Mouse (Mus musculus) midbrain, postnatal 0 days (tissue): ENCODE results near the gene Olfr521. TPM values are rescaled to one million over a fixed set of nuclear protein-coding genes. Genes with fewer than 3 reads are reported as not detected.

Experiments
- ATAC-seq: fragments of 200-750 bp; cut with Nextera tagmentation; 2 replicates; pipeline ENCODE4 v1.8.0; 2017; ENCODE audit warnings: moderate number of reproducible peaks, mild to moderate bottlenecking, moderate TSS enrichment, moderate library complexity; ENCODE audit not compliant: low FRiP score
- DNase-seq: peaks from one replicate; pipeline ENCODE4 v3.0.0-alpha.2; 2015; ENCODE audit warnings: low spot score
- H3K27ac ChIP-seq: fragments of 300-500 bp; sonication (generic); 2 replicates; pipeline ENCODE4 v1.5.1; 2014; ENCODE audit warnings: low read depth, mild to moderate bottlenecking, low read length, mixed read lengths
- H3K27me3 ChIP-seq: fragments of 300-500 bp; sonication (generic); 2 replicates; pipeline ENCODE4 v1.6.1; 2014; ENCODE audit warnings: low read length, control low read depth, mixed read lengths; ENCODE audit not compliant: insufficient read depth
- H3K36me3 ChIP-seq: fragments of 300-500 bp; sonication (generic); 2 replicates; pipeline ENCODE4 v1.6.1; 2014; ENCODE audit warnings: low read length, control low read depth, mixed read lengths; ENCODE audit not compliant: insufficient read depth
- H3K4me1 ChIP-seq: fragments of 300-500 bp; sonication (generic); 2 replicates; pipeline ENCODE4 v1.6.1; 2014; ENCODE audit warnings: mild to moderate bottlenecking, control low read depth, antibody characterized with exemption, low read length, mixed read lengths; ENCODE audit not compliant: insufficient read depth
- H3K4me2 ChIP-seq: fragments of 300-500 bp; sonication (generic); 2 replicates; pipeline ENCODE4 v1.6.1; 2014; ENCODE audit warnings: low read depth, mild to moderate bottlenecking, low read length, mixed read lengths; ENCODE audit not compliant: poor library complexity, severe bottlenecking
- H3K4me3 ChIP-seq: fragments of 300-500 bp; sonication (generic); 2 replicates; pipeline ENCODE4 v1.5.1; 2014; ENCODE audit warnings: low read depth, mild to moderate bottlenecking, low read length, moderate library complexity
- H3K9ac ChIP-seq: fragments of 300-500 bp; sonication (generic); replicated peaks from 2 replicates; pipeline ENCODE4 v1.6.1; 2014; ENCODE audit warnings: mild to moderate bottlenecking, low read length, moderate library complexity, mixed read lengths; ENCODE audit not compliant: poor library complexity, severe bottlenecking
- H3K9me3 ChIP-seq: fragments of 300-500 bp; sonication (generic); 2 replicates; pipeline ENCODE4 v1.6.1; 2016; ENCODE audit warnings: low read length, control low read depth
- CTCF ChIP-seq: IDR thresholded peaks from 2 replicates; pipeline ENCODE4 v1.5.1; 2016; ENCODE audit warnings: antibody characterized with exemption, mild to moderate bottlenecking
- WGBS: fragments of 180-500 bp; shearing (Covaris S2); extraction: QIAGEN DNeasy Blood & Tissue Kit; methylation state at CpG from one replicate; pipeline ENCODE4 v1.1.7; 2014; 5-methylcytosine and 5-hydroxymethylcytosine counted together
- polyA plus RNA-seq: library from polyadenylated mRNA; unstranded; fragments of >200 nt; fragmentation: Nextera tagmentation; extraction: Ambion mirVana; gene quantifications from 2 replicates; pipeline ENCODE4 v1.2.1, GENCODE M21; 2015
- total RNA-seq: library from RNA; depleted of rRNA; stranded (reverse); fragments of >200 nt; gene quantifications from 2 replicates; pipeline ENCODE4 v1.2.3, GENCODE M21; 2014

Gene Olfr521
- total and polyA plus RNA-seq, 2 experiments from 2014 or later, result not detected

GRCm38 (mm10) chr7:99781385-99781784 is 18.1 kb downstream of the Olfr521 start:
- no peaks in the 10 kb centered on the region for H3K9me3 ChIP-seq
- H3K27me3 ChIP-seq, result no peaks in the 10 kb centered on the region
- no peaks in the 10 kb centered on the region for H3K36me3 ChIP-seq
- no peak for ATAC-seq
- no peaks in the 10 kb centered on the region for H3K4me1 ChIP-seq
- no peak for DNase-seq
- no peak overlapping the region for H3K4me2 ChIP-seq
- H3K9ac ChIP-seq, result no peak overlapping the region
- H3K27ac ChIP-seq, result no peak overlapping the region
- 77% methylated on average over 5 of the region's 5 CpGs for WGBS
- no peak overlapping the region for H3K4me3 ChIP-seq
- TF ChIP-seq CTCF, result no peak

- no peak overlapping the region for H3K4me3 ChIP-seq
- ATAC-seq (no peak), DNase-seq (no peak)
- H3K4me2 ChIP-seq, result no peak overlapping the region
- H3K27me3 ChIP-seq, result no peaks in the 10 kb centered on the region
- H3K27ac ChIP-seq, result no peak overlapping the region
- no peaks in the 10 kb centered on the region for H3K9me3 ChIP-seq
- WGBS, result 78% methylated on average over 2 of the region's 2 CpGs
- no peak overlapping the region for H3K9ac ChIP-seq
- TF ChIP-seq CTCF, result no peak
- H3K36me3 ChIP-seq, result no peaks in the 10 kb centered on the region
- no peaks in the 10 kb centered on the region for H3K4me1 ChIP-seq
Measured at GRCm38 (mm10) chr7:99781916-99782315, 18.6 kb downstream of the Olfr521 start.

- H3K4me1 ChIP-seq, result no peaks in the 10 kb centered on the region
- H3K36me3 ChIP-seq, result no peaks in the 10 kb centered on the region
- no peak overlapping the region for H3K9ac ChIP-seq
- H3K4me3 ChIP-seq, result no peak overlapping the region
- no peak overlapping the region for H3K4me2 ChIP-seq
- whole genome bisulfite sequencing, result 60% methylated on average over 7 of the region's 7 CpGs
- ATAC-seq, result no peak
- TF ChIP-seq CTCF, result no peak
- no peaks in the 10 kb centered on the region for H3K9me3 ChIP-seq
- H3K27ac ChIP-seq, result no peak overlapping the region
- H3K27me3 ChIP-seq, result no peaks in the 10 kb centered on the region
- DNase-seq, result no peak
Measured at GRCm38 (mm10) chr7:99783421-99783820, 20.1 kb downstream of the Olfr521 start.

- 91% methylated on average over 3 of the region's 3 CpGs for WGBS
- no peak for DNase-seq
Measured at GRCm38 (mm10) chr7:99785553-99785952, 22.2 kb downstream of the Olfr521 start.

GRCm38 (mm10) chr7:99786774-99787173 is 23.5 kb downstream of the Olfr521 start:
- Histone ChIP-seq H3K27me3 (no peaks in the 10 kb centered on the region), H3K4me1 (no peaks in the 10 kb centered on the region), H3K4me3 (no peak overlapping the region), H3K36me3 (no peaks in the 10 kb centered on the region), H3K9ac (no peak overlapping the region), H3K4me2 (no peak overlapping the region), H3K9me3 (no peaks in the 10 kb centered on the region), H3K27ac (no peak overlapping the region)
- TF ChIP-seq CTCF, result no peak
- 76% methylated on average over 3 of the region's 3 CpGs for WGBS
- ATAC-seq, result no peak
- DNase-seq, result no peak

More at GRCm38 (mm10) chr7:99785553-99785952, 22.2 kb downstream of the Olfr521 start:
- Histone ChIP-seq H3K9ac (no peak overlapping the region), H3K36me3 (no peaks in the 10 kb centered on the region), H3K4me3 (no peak overlapping the region), H3K27me3 (no peaks in the 10 kb centered on the region), H3K4me2 (no peak overlapping the region), H3K9me3 (no peaks in the 10 kb centered on the region), H3K27ac (no peak overlapping the region), H3K4me1 (no peaks in the 10 kb centered on the region)
- no peak for TF ChIP-seq CTCF
- ATAC-seq, result no peak

GRCm38 (mm10) chr7:99787935-99788334 is 24.6 kb downstream of the Olfr521 start:
- Histone ChIP-seq H3K4me1 (no peaks in the 10 kb centered on the region), H3K4me2 (no peak overlapping the region), H3K9ac (no peak overlapping the region), H3K9me3 (no peaks in the 10 kb centered on the region), H3K27me3 (no peaks in the 10 kb centered on the region), H3K4me3 (no peak overlapping the region), H3K36me3 (no peaks in the 10 kb centered on the region), H3K27ac (no peak overlapping the region)
- ATAC-seq, result no peak
- 46% methylated on average over 2 of the region's 2 CpGs for WGBS
- no peak for DNase-seq
- no peak for TF ChIP-seq CTCF
